Mouse (Mus musculus): Measurements from ENCODE around the gene Mpzl1.

DNA sequence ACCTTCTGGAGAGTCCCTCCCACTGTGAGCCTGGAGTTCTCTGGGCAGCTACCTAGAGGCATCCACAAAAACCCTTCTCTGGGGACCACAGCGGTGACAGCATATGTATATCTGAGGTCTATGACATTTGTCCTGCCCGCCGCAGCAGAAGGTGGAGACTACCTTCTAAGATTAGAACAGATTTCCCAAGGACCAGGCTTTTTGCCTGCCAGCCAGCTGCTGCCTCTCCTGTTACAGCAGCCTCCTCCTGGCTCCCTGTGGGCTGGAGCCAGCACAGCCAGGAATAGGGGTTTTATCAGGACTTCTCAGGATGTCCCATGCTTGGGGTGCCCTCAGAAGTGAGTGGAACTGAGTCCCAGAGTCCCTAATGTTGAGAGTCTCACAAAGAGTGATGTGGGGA lies 42.7 kb upstream of the Mpzl1 start:
- TF ChIP-seq GATA1 (IDR thresholded peaks at IDR 0.05; ENCODE audit: borderline replicate concordance, low read length) (no peak), FLI1 (IDR thresholded peaks at IDR 0.05; ENCODE audit: low read length) (no peak)

Measured in megakaryocyte, embryonic 14.5 days (primary cell).